Mouse (Mus musculus): ENCODE data around the gene Kcnab3. TPM values are rescaled to one million over a fixed set of nuclear protein-coding genes. Genes with fewer than 3 reads are reported as not detected.

The Kcnab3 gene
- polyA plus RNA-seq, 1 experiment from 2014 or later: 3.6 TPM

Other genes with a start within 250 kb of the Kcnab3 start
- 112 TPM in 2 replicates for gene Vamp2, start 237.8 kb upstream of the Kcnab3 start, polyA plus RNA-seq (2014; fragmentation: Nextera tagmentation; extraction: Ambion mirVana)
- gene Per1, start 231.0 kb upstream of the Kcnab3 start, polyA plus RNA-seq (2014; fragmentation: Nextera tagmentation; extraction: Ambion mirVana): 10.7 and 10.9 TPM in 2 replicates
- gene Hes7, start 205.9 kb upstream of the Kcnab3 start, polyA plus RNA-seq (2014; fragmentation: Nextera tagmentation; extraction: Ambion mirVana): 0.33 TPM in 1 of 2 replicates, not detected in the other
- 0.24 TPM in 1 of 2 replicates, not detected in the other for gene 9130213A22Rik, start 203.7 kb upstream of the Kcnab3 start, polyA plus RNA-seq (2014; fragmentation: Nextera tagmentation; extraction: Ambion mirVana)
- 0.08 and 0.66 TPM in 2 replicates for gene Aloxe3, start 200.4 kb upstream of the Kcnab3 start, polyA plus RNA-seq (2014; fragmentation: Nextera tagmentation; extraction: Ambion mirVana)
- gene Alox12b, start 169.3 kb upstream of the Kcnab3 start, polyA plus RNA-seq (2014; fragmentation: Nextera tagmentation; extraction: Ambion mirVana): not detected in 2 replicates
- 0.30 TPM in 1 of 2 replicates, not detected in the other for gene Alox8, start 128.4 kb upstream of the Kcnab3 start, polyA plus RNA-seq (2014; fragmentation: Nextera tagmentation; extraction: Ambion mirVana)
- 0.07 TPM in 1 of 2 replicates, not detected in the other for gene Gucy2e, start 89.2 kb upstream of the Kcnab3 start, polyA plus RNA-seq (2014; fragmentation: Nextera tagmentation; extraction: Ambion mirVana)
- 23.5 TPM in 2 replicates for gene Cntrob, start 2.5 kb upstream of the Kcnab3 start, polyA plus RNA-seq (2014; fragmentation: Nextera tagmentation; extraction: Ambion mirVana)
- 195 and 215 TPM in 2 replicates for gene Trappc1, start 2.3 kb upstream of the Kcnab3 start, polyA plus RNA-seq (2014; fragmentation: Nextera tagmentation; extraction: Ambion mirVana)
- gene Rnf227, start 14.2 kb downstream of the Kcnab3 start, polyA plus RNA-seq (2014; fragmentation: Nextera tagmentation; extraction: Ambion mirVana): 27.8 and 28.8 TPM in 2 replicates
- 57.3 and 60.1 TPM in 2 replicates for gene Chd3, start 43.1 kb downstream of the Kcnab3 start, polyA plus RNA-seq (2014; fragmentation: Nextera tagmentation; extraction: Ambion mirVana)
- gene Naa38, start 69.2 kb downstream of the Kcnab3 start, polyA plus RNA-seq (2014; fragmentation: Nextera tagmentation; extraction: Ambion mirVana): 125 and 129 TPM in 2 replicates
- gene Cyb5d1, start 69.4 kb downstream of the Kcnab3 start, polyA plus RNA-seq (2014; fragmentation: Nextera tagmentation; extraction: Ambion mirVana): 44.7 and 48.4 TPM in 2 replicates
- gene Tmem88, start 72.0 kb downstream of the Kcnab3 start, polyA plus RNA-seq (2014; fragmentation: Nextera tagmentation; extraction: Ambion mirVana): 13.1 and 17.2 TPM in 2 replicates
- 37.9 and 42.0 TPM in 2 replicates for gene Kdm6b, start 87.4 kb downstream of the Kcnab3 start, polyA plus RNA-seq (2014; fragmentation: Nextera tagmentation; extraction: Ambion mirVana)
- gene Dnah2, start 222.9 kb downstream of the Kcnab3 start, polyA plus RNA-seq (2014; fragmentation: Nextera tagmentation; extraction: Ambion mirVana): 0.92 and 1.2 TPM in 2 replicates
- 9.6 and 9.7 TPM in 2 replicates for gene Efnb3, start 233.9 kb downstream of the Kcnab3 start, polyA plus RNA-seq (2014; fragmentation: Nextera tagmentation; extraction: Ambion mirVana)